Mouse (Mus musculus) lung, adult 2 months (tissue): ENCODE data around the gene Lrrc15. TPM values are rescaled to one million over a fixed set of nuclear protein-coding genes. Genes with fewer than 3 reads are reported as not detected.

ENCODE experiments used
- DNase-seq: peaks from one replicate; pipeline ENCODE4 v3.0.0; 2022
- H3K4me1 ChIP-seq: fragments of 200-500 bp; 2 replicates; pipeline ENCODE4 v1.6.1; 2011; ENCODE audit warnings: low read length; ENCODE audit not compliant: control insufficient read depth, insufficient read depth
- H3K4me3 ChIP-seq: fragments of 200-500 bp; replicated peaks from 2 replicates; pipeline ENCODE3; 2011; ENCODE audit warnings: low read depth, mild to moderate bottlenecking, control low read depth, low read length; ENCODE audit errors: extremely low read depth
- CTCF ChIP-seq: fragments of 200-500 bp; IDR thresholded peaks from 2 replicates; pipeline ENCODE4 v1.5.1; 2011; ENCODE audit warnings: mild to moderate bottlenecking, low read length, control low read depth; ENCODE audit not compliant: insufficient read depth
- POLR2A ChIP-seq: fragments of 200-500 bp; IDR thresholded peaks from 2 replicates; pipeline ENCODE4 v1.6.1; 2011; ENCODE audit warnings: low read depth, mild to moderate bottlenecking, control low read depth, low read length, borderline replicate concordance; ENCODE audit errors: extremely low read depth
- WGBS: fragments of 180-500 bp; shearing (Covaris S2); methylation state at CpG from one replicate; pipeline ENCODE4 v1.1.7; 2018; 5-methylcytosine and 5-hydroxymethylcytosine counted together
- polyA plus RNA-seq: library from polyadenylated mRNA; depleted of rRNA; stranded (reverse); fragments of >200 nt; gene quantifications from 2 replicates; pipeline ENCODE4 v1.2.3, GENCODE M21; 2012; rRNA removed

The Lrrc15 gene
- polyA plus RNA-seq, 1 experiment, result 0.04 TPM

DNA sequence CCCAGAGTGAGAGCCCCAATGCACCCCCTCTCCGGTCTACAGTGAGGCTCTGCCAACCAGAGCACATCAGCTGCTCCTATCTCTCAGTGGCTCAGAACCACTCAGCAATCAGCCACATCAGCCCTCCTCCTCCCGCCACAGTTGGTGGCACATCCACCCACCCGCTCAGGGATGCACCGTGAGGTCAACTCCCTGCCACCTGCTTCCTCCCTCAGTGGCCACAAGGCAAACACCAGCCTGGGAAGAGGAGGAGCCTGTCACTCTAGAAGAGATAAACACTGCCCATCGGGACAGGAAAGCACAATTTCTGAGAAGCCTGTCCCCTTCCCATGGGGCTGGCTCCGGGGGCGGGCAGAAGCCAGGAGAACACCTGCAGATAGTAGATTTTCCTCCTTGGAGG is 55.7 kb downstream of the Lrrc15 start:
- DNase-seq, result no peak
- H3K4me3 ChIP-seq, result no peak overlapping the region
- no peaks in the 10 kb centered on the region for H3K4me1 ChIP-seq
- TF ChIP-seq POLR2A, result no peak
- 30% methylated on average over 7 of the region's 7 CpGs for WGBS

- no peak for DNase-seq
- TF ChIP-seq POLR2A (no peak), CTCF (no peak)
- Histone ChIP-seq H3K4me1 (no peaks in the 10 kb centered on the region), H3K4me3 (no peak overlapping the region)
- 74% methylated on average over 13 of the region's 13 CpGs for WGBS
These were observed 61.8 kb downstream of the Lrrc15 start for GRCm38 (mm10) chr16:30221161-30221782.

Other genes starting within 250 kb of the Lrrc15 start
- gene Hes1, start 218.9 kb downstream of the Lrrc15 start, polyA plus RNA-seq, result 167 and 332 TPM in 2 replicates
- 0.34 and 1.0 TPM in 2 replicates for gene Cpn2, start 15.8 kb downstream of the Lrrc15 start, polyA plus RNA-seq
- gene Gp5, start 27.5 kb upstream of the Lrrc15 start, polyA plus RNA-seq, result 4.3 and 6.5 TPM in 2 replicates
- 47.2 and 48.1 TPM in 2 replicates for gene Atp13a3, start 122.7 kb upstream of the Lrrc15 start, polyA plus RNA-seq